Mouse (Mus musculus): ENCODE results near the gene Tsen2.

The Tsen2 gene

DNA sequence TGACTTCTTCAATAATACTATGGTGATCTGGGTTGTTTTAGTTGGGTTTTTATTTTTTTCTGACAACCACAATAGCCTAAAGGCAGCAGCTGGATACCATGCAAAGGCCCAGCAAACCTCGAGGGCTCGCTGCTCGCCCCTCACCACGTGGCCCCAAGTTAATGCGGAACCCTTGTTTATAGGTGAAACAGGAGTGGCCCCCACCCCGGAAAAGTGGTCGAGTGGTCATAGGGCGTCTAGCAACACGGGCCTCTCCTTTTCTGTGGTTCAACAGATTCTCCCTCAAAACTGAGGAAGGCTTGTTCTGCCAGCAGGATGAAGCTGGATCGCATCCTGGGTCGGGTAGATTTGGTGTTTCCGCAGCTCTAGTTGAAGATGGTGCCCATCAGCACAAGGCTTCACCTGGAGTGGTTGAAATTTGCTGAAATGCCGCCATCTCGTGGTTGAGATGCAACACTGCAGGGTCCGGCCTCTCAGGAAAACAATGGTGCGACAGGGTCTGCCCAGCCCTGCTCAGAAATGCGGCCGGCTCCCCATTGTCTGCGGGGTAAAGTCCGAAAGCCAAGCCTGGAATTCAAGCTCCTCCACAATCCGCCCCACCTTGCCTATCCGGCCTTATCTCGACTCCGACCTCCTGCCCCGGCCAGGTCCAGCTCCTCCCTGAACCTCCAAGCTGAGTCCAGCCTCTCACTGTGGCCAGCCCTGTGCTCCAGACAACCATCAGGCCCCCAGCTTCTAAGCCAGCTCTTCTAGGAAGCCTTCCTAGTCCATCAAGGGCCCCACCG lies 5.6 kb upstream of the Tsen2 start:
- peak; percentile 73 for ATAC-seq (ENCODE audit: insufficient number of reproducible peaks, low FRiP score, low TSS enrichment)

DNA sequence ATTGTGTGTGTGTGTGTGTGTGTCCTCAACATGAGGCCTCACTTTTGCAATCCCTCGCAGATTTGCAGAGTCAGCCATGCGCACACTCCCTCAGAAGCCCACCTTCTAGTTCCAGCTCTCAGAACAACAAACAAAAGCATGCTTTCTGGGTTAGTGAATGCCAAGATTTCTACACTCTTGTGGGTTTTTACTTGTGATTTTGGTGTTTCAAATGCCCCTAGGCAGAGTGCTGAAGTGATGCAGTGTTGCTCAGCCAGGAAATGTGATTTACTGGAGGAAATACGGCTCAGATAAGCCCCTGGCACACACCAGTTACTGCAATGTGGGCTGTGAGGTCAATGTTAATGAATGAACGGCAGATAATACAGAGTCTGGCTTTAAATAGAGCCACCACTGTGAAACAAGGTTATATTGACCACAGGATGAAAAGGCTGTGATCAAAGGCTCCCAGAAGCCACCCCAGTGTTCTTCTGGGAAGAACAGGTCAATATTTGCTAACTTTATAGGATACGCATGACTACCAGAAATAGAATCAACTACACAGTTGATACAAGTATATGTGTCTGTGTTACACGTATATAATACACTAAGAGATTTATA lies 2.7 kb upstream of the Tsen2 start:
- ATAC-seq (ENCODE audit: insufficient number of reproducible peaks, low FRiP score, low TSS enrichment): no peak

DNA sequence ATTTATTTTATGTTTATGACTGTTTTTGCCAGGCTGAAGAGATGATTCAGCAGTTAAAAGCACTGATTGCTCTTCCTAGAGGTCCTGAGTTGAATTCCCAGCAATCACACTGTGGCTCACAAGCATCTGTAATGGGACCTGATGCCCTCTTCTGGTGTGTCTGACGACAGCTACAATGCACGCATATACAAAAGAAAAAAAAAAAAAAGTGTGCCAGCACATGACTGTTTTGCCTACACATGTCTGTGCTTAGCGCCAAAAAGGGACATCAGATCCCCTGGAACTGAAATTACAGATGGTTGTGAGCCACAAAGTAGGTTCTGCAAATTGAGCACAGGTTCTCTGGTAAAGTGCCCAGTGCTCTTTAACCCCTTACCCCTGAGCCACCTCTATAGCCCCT lies 2.1 kb upstream of the Tsen2 start:
- ATAC-seq (ENCODE audit: insufficient number of reproducible peaks, low FRiP score, low TSS enrichment): no peak

DNA sequence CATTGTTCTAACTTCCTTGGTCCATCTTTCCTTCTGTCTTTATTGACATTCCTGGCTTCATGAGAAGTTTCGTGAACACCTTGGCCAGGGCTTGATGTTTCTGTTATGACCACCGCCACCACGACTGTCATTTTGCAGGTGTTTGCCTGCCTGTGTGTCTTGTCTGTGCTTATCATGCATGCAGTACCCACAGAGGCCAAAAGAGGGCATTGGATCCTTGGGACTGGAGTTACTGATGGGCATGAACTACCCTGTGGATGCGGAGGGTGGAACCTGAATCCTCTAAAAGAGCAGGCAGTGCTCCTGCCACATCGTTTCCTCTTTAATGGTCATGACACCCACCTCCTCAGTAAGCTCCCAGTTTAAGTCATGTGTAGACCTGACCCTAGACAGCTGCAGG lies 1.8 kb downstream of the Tsen2 start:
- ATAC-seq (ENCODE audit: insufficient number of reproducible peaks, low FRiP score, low TSS enrichment): no peak

DNA sequence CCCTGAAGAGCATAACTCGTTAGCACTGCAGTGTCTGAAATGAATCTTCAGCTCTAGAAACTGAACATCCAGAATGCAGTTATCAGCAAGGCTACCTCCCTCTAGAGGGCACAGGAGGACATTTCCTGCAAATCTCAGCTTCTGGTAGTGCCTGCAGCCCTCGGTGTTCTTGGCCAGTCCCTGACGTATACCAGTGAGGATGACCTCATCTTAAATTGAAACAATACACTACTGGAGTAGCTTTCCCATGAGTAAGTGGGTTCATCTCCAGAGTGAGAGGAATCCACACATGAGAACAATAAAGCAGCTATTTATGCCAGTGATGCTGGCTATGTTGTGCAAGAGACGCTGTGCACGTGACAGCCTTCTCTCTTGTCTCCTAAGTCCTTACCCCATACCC lies 11.0 kb downstream of the Tsen2 start:
- ATAC-seq (ENCODE audit: insufficient number of reproducible peaks, low FRiP score, low TSS enrichment): no peak

DNA sequence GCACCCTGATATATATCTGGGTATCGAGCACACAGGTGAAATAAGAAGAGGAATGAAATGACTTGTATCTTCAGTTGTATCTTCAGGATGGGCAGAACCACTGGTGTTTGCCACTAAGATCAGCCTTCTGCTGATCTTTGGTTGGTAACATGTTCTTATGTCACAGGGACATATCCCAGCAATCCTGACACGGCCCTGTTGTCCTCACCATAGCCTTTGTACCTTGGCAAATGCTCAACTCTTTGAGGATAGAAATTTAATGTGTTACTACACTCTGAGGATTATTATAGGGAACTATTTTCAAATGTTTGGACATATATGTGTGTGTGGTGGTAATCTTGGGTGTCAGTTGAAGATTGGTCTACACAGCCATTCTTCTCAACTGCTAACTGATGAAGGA lies 13.7 kb downstream of the Tsen2 start:
- ATAC-seq (ENCODE audit: insufficient number of reproducible peaks, low FRiP score, low TSS enrichment): no peak

DNA sequence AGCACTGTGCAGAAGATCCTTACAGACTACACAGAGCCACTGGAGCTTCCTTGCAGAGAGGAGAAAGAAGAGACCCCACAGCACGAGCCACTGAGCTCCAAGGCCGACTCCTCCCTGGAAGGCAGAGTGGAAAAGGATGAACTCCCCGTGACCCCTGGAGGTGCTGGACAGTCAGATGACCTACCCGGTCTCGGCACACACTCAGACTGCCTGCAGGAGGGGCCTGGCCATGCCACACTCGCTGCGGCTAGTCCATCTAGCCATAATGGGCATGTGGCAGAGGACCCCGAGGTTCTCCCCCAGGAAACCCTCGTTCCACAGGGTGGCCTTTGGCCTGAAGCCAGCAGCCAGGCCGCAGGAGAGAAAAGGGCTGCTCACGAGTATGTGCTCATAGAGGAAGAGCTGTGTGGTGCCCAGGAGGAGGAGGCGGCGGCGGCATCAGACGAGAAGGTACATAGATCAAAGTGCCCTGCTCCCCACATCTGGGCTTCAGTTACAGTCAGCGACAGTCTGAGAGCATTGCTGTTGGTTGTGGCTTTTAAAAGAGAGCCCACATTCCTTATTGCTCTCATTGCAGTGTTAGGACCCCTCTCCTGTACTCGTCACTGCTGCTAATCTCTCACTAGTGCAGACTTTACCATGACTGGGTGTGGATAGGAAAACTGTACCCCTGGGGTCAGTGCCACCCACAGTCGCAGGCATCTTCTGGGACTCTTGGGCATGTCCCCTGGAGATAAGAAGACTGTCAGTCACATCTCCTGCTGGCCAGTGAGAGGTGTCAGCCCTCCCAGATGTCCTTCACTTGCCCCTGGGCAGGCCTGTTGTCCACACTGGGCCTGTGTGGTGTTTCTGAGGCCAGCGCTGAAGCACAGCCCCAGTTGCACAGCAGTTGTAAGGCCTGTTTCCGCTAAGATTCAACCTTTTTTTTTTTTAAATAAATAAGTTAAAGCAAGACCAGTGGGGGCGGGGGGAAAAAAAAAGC lies 15.5 kb downstream of the Tsen2 start:
- no peak for ATAC-seq (ENCODE audit: insufficient number of reproducible peaks, low FRiP score, low TSS enrichment)

DNA sequence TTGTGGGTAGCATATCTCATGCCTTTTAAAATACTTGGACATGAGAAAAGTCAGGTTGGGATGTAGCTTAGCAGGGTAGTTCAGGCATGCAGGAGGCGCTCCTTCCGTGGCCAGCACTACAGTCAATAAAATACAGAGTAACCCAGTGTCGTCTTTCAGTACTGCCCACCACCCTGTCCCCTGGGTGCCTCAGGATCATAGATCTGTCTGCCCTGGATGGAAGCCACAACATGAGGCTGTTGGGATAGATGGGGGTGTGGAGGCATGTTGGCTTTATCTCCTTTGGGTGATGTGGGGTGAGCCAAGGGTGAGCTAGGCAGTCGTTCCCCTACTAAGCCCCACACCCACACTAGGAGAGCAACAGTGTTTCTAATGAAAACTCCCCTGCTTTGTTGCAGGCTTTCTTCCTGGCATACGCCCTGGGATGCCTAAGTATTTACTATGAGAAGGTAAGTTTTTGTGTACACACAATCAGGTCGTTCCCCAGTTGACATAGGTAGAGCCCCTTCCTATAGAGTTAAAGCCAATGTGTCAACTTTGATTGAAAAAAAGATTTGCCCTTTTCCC lies 21.1 kb downstream of the Tsen2 start:
- ATAC-seq (ENCODE audit: insufficient number of reproducible peaks, low FRiP score, low TSS enrichment): no peak

DNA sequence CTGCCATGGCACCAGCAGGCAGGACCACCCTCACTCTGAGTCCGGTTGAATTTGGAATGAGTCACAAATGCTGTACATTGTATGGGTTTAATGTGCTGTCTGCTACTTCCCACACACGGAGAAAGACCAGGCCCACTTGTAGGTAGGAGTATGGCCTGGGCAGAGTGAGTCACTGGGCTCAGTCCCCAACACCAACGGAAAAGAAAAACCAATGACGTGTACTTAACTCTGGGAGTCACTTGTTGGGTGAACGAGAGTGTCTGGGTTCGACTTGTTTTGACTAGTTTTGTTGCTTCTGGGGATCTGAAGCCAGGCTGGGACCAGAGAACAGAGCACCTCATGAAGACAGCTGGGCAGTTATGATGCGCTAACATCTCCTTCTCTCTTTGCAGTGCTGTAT lies 29.7 kb downstream of the Tsen2 start:
- ATAC-seq (ENCODE audit: insufficient number of reproducible peaks, low FRiP score, low TSS enrichment): no peak

DNA sequence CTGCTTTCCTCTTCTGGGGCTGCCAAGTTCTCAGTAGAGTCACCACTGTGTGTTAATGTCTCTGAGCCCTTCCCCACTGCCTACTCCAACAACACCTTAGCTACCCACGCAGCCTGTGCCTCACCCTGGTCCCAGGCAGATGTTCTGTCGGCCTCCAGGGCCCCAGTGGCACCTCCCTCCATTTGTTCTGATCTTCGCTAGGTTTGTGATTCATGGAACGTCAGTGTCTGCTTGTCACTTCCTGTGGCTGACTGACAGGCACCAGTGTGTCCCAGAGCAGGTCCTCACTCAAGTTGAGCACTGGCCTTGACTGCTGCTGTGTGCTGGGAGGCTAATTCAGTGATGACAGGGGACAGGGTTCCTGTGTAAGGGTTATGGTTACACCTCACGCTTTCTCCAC lies 32.9 kb downstream of the Tsen2 start:
- no peak for ATAC-seq (ENCODE audit: insufficient number of reproducible peaks, low FRiP score, low TSS enrichment)

DNA sequence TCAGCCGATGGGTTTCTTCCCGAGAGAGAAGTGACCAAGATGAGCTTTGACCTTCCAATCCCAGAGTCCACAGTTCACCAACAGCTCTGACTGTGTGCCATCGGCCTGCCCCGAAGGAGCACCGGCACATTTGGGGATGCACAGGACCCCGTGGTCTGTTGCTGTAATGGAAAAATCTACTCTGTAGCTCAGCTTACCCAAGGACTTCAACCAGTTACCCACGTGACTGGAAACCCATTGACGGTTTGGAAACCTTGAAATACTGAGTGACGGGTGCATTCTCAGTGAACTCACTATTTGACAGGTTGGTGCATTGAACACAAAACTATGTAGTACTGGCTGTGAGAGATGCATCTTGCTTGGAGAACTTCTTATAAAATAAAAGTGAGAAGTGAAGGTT lies 33.5 kb downstream of the Tsen2 start:
- ATAC-seq (ENCODE audit: insufficient number of reproducible peaks, low FRiP score, low TSS enrichment): no peak

DNA sequence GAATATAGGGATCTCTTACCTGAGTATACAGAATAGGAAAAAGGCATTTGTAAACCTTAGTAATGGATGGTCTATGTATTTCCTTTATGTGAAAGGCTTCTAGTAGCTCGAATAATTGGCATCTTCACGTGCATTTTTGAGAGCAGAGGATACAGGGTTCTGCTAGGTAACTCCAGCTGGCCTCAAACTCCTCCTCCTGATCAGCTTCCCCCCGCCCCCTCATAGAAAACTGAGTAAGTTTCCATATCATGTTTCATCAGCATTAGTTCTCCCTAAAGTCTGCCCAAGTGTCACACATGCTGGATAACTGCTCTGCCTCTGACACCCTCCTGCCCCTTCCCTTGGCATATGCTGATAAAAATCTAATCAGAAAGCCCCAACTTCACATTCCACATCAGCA lies 36.3 kb downstream of the Tsen2 start:
- no peak for ATAC-seq (ENCODE audit: insufficient number of reproducible peaks, low FRiP score, low TSS enrichment)

DNA sequence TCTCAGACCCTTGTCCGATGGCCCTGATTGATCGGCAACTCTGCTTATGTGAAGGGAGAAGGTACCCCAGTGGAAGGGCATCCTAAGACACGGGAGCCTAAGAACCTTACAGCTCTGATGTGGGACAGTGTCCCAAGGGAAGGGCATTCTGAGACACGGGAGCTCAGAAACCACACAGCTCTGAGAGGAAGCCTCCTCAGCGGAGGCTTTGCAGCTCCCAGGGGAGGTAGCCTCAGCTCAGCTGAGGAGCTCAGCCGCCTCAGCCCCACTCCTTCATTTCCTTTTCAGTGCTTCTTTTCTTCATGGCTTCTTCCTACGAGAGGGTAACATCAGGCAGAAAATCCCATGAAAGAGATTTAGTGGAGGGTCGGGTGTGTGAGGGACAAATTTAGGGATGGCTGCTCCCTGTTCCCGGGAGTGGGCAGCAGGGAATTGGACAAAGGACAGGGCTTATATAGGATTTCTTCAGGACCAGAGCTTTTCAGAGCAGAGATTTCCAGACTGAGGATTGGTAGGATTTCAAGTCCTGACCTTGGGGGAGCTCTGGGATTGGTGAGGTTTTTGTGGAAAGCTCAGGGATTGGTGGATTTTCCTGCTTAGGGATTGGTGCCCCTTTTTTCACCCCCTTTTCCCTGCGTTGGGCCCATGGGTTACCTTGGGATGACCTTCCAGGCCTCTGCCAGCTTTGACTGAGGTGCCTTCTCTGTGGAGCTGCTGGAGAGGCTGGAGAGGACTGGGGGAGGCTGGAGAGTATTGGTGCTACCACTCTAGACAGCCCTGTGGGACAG lies 38.1 kb downstream of the Tsen2 start:
- ATAC-seq (ENCODE audit: insufficient number of reproducible peaks, low FRiP score, low TSS enrichment): no peak

DNA sequence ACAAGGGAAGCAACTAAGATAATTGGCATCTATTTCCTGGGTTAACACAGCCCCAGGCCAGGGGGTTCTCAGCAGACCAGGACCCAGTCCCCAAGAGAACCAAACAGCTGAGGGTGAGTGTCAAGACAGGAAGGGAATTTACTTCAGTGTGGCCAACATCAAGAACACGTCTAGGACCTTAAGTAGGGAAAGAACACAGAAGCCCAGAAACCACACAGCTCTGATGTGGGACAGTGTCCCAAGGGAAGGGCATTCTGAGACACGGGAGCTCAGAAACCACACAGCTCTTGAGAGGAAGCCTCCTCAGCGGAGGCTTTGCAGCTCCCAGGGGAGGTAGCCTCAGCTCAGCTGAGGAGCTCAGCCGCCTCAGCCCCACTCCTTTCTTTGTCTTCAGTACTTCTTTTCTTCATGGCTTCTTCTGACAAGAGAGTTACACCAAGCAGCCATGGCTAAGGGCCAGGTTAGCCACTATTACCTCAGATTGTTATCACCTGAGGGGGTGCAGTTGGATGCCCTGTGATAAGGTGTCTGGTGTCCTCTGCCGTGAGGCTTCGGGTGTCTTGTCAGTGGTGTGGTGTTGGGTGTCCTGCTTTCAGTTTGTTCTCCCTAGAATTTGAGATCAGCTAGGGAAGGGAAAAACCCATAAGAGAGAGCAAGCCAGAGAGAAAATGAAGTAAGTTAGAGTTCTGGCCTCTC lies 39.1 kb downstream of the Tsen2 start:
- no peak for ATAC-seq (ENCODE audit: insufficient number of reproducible peaks, low FRiP score, low TSS enrichment)

DNA sequence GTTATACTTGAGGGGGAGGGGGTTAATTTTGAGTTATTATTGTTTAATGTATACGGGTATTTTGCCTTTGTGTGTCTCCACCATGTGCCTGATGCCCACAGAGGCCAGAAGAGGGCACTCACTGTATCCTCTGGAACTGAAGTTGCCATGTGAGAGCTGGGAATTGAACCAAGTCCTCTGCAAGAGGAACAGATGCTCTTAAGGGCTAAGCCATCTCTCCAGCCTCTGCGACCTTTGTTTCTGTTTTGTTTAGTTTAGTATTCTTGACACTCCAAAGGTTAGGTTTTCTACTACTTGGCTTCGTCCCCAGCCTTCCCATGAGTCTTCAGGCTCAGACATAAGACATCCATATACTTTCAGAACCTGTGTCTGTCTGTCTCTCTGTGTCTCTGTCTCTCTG lies 39.7 kb downstream of the Tsen2 start:
- no peak for ATAC-seq (ENCODE audit: insufficient number of reproducible peaks, low FRiP score, low TSS enrichment)

DNA sequence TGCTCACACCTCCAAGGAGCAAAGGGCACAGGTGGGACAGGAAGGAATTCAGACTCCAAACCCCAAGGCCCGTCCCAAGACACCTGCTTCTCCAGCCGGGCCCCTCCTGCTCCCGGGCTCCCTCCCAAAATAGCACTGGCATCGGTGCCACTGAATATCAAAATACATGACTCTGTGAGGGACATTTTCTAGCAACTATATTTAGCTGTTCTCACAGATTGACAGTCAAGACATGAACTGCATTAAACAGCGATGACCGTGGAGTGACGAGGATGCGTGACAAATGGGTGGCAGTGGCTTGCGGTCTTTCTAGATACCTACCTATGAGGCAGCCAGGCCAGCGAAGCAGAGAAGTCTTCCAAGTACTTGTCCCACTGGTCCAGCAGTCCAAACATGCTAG lies 41.9 kb downstream of the Tsen2 start:
- ATAC-seq (ENCODE audit: insufficient number of reproducible peaks, low FRiP score, low TSS enrichment): no peak

DNA sequence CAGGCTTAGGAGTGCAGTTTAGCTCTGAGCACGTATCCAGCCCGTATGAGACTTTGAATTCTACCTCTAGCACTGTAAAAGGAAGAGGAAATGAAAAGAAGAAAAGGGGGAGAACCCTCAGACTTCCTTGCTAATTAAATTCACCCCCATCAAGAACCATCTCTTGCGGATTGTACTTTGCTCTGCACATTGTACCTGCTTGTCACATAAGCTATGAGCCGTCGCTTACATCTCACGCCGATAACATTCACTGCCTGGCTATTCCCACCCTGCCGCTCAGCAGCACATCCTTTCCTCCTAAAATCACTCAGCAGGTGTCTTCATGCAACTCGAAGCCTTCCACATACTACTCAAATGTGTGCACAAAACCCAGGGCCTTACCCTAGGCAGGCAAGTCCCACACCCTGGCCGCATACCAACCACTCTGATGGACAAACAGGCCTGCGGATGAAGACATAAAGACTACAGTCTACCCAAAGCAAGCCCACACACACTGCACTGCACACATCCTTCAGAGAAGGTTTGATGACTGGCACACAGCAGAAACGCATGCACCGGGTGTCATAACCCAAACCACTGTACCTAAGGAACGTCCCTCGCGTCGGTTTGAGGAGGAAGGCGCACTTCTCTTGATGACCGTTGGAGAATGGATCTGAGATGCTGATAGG lies 47.4 kb downstream of the Tsen2 start:
- no peak for ATAC-seq (ENCODE audit: insufficient number of reproducible peaks, low FRiP score, low TSS enrichment)

DNA sequence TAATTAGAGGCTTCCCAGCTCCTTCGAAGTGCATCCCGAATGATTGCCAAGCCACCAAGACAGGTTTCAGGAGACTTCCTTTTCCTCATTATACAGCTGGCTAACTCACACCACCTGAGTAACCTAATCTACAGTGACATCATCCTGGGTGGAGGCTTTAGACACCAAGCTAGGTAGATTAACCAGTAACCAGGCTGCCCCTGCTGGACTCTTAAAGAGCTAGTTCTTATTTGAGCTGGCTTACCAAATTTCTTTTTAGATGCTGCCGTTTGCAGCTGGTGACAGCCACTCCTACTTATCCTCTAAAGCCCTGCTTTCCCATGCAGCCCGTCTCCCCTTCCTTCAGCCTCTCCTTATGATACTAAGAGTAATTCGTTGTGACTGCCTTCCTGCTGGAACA lies 48.0 kb downstream of the Tsen2 start, which contains the start of gene Mkrn2os:
Mkrn2os (minus strand) TSS at position 119 of the 400 bp plus-strand sequence.
- ATAC-seq (ENCODE audit: insufficient number of reproducible peaks, low FRiP score, low TSS enrichment): no peak

DNA sequence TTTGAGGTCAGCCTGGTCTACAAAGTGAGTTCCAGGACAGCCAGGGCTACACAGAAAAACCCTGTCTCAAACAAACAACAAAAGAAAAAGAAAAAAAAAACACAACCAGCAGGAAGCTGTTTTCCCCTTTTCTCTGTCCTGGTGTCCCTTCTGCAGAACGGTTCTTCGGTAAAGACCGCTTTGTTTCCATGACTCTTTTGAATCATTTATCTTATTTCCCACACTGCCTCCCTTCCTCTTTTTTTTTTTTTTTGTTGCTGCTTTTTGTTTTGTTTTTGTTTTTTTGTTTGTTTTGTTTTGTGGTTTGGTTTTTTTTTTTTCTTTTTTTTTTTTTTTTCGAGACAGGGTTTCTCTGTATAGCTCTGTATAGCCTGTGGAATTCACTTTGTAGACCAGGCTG lies 48.8 kb downstream of the Tsen2 start:
- no peak for ATAC-seq (ENCODE audit: insufficient number of reproducible peaks, low FRiP score, low TSS enrichment)

All from cerebellum, adult (tissue).